Mouse (Mus musculus) heart, embryonic 13.5 days (tissue): ENCODE results near the gene Gtf2ird1. TPM values are rescaled to one million over a fixed set of nuclear protein-coding genes. Genes with fewer than 3 reads are reported as not detected.

Source experiments
- ATAC-seq: fragments of 200-750 bp; cut with Nextera tagmentation; 2 replicates; pipeline ENCODE4 v1.8.0; 2017; ENCODE audit warnings: moderate TSS enrichment; ENCODE audit not compliant: insufficient number of reproducible peaks, low FRiP score, low TSS enrichment; ENCODE audit errors: extremely low read depth
- H3K27ac ChIP-seq: fragments of 300-500 bp; sonication (generic); replicated peaks from 2 replicates; pipeline ENCODE4 v1.5.1; 2015; ENCODE audit warnings: moderate library complexity, mild to moderate bottlenecking, inconsistent platforms
- H3K27me3 ChIP-seq: fragments of 300-500 bp; sonication (generic); replicated peaks from 2 replicates; pipeline ENCODE4 v1.6.1; 2015; ENCODE audit warnings: mild to moderate bottlenecking, inconsistent platforms
- H3K36me3 ChIP-seq: fragments of 300-500 bp; sonication (generic); 2 replicates; pipeline ENCODE4 v1.6.1; 2015; ENCODE audit warnings: mild to moderate bottlenecking, inconsistent platforms
- H3K4me1 ChIP-seq: fragments of 300-500 bp; sonication (generic); 2 replicates; pipeline ENCODE4 v1.6.1; 2015; ENCODE audit warnings: inconsistent platforms
- H3K4me2 ChIP-seq: fragments of 300-500 bp; sonication (generic); 2 replicates; pipeline ENCODE4 v1.6.1; 2015; ENCODE audit warnings: inconsistent platforms, mild to moderate bottlenecking, moderate library complexity
- H3K4me3 ChIP-seq: fragments of 300-500 bp; sonication (generic); 2 replicates; pipeline ENCODE4 v1.5.1; 2015; ENCODE audit warnings: moderate library complexity, mild to moderate bottlenecking, inconsistent platforms
- H3K9ac ChIP-seq: fragments of 300-500 bp; sonication (generic); 2 replicates; pipeline ENCODE4 v1.6.1; 2015; ENCODE audit warnings: inconsistent platforms, mild to moderate bottlenecking, moderate library complexity
- H3K9me3 ChIP-seq: fragments of 300-500 bp; sonication (generic); 2 replicates; pipeline ENCODE4 v1.6.1; 2016; ENCODE audit warnings: inconsistent platforms
- WGBS: fragments of 180-500 bp; shearing (Covaris S2); methylation state at CpG from one replicate; pipeline ENCODE4 v1.1.7; 2015; ENCODE audit warnings: mixed read lengths; 5-methylcytosine and 5-hydroxymethylcytosine counted together
- polyA plus RNA-seq: library from polyadenylated mRNA; unstranded; fragments of >200 nt; fragmentation: Nextera tagmentation; extraction: Ambion mirVana; gene quantifications from 2 replicates; pipeline ENCODE4 v1.2.1, GENCODE M21; 2015

Gtf2ird1 gene
- polyA plus RNA-seq, 1 experiment from 2014 or later, result 53.4 TPM

GRCm38 (mm10) chr5:134442066-134442465, 14.4 kb downstream of the Gtf2ird1 start:
- ATAC-seq, result no peak
- Histone ChIP-seq H3K27ac (peak overlapping the region; percentile 79; the same call in 1 of the 2 replicates), H3K4me3 (no peak overlapping the region), H3K9me3 (0 out of 2 replicates have a peak, but pooled peaks cover 7% of the 10 kb centered on the region), H3K4me1 (peaks cover 81% of the 10 kb centered on the region), H3K9ac (no peak overlapping the region), H3K36me3 (peaks cover 35% of the 10 kb centered on the region), H3K4me2 (no peak overlapping the region), H3K27me3 (no peaks in the 10 kb centered on the region)
- WGBS, result 82% methylated on average over 3 of the region's 3 CpGs

DNA sequence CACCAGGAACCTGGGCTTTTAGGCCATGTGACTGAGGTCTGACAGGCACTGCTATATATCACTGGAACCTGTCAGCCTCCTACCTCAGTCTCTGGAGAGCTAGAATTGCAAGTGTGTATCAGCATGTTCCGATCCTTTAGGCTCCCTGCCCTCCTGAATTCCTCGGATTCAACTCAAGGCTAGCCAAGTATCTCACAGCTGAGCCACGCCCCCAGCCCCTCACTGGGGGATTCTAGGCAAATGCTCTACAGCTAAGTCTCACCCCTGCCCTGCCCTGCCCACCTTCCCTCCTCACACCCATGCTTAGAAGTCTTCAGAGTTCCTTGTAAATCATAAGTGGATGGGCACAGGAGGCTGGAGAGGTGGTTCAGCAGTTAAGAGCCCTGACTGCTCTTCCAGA, 15.4 kb downstream of the Gtf2ird1 start:
- Histone ChIP-seq H3K9ac (0 out of 2 replicates have a peak overlapping the region, but pooled peaks have one; percentile 2), H3K27me3 (no peaks in the 10 kb centered on the region), H3K4me3 (no peak overlapping the region), H3K4me2 (no peak overlapping the region; the same call in 1 of the 2 replicates), H3K4me1 (peaks cover 84% of the 10 kb centered on the region), H3K27ac (peak overlapping the region; percentile 79), H3K9me3 (0 out of 2 replicates have a peak, but pooled peaks cover 7% of the 10 kb centered on the region), H3K36me3 (peaks cover 31% of the 10 kb centered on the region)
- 39% methylated on average over 3 of the region's 3 CpGs for WGBS
- ATAC-seq, result no peak

DNA sequence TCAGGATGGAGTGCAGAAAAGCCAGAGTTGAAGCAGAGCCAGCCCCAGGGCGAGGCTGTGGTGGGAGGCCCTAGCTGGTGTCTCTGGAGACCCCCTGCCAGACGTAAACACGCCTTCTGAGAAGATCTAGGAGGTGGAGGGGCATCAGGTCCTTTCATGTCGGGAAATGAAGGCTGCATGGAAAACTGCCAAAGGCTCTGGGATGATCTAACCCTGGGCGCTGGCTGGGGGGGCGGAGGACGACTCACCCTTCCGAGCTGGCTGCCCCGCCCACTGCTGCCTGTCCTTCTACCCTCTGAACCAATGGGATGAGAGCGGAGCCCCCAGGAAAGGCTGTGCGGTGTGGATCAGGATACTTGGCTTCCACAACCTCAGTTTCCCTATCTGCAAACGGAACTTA, 16.4 kb downstream of the Gtf2ird1 start:
- H3K4me1 ChIP-seq, result peaks cover 82% of the 10 kb centered on the region
- peaks cover 31% of the 10 kb centered on the region for H3K36me3 ChIP-seq
- peak overlapping the region; percentile 79 for H3K27ac ChIP-seq
- 42% methylated on average over 12 of the region's 12 CpGs for WGBS
- H3K9ac ChIP-seq, result no peak overlapping the region
- H3K9me3 ChIP-seq, result 0 out of 2 replicates have a peak, but pooled peaks cover 7% of the 10 kb centered on the region
- no peaks in the 10 kb centered on the region for H3K27me3 ChIP-seq
- H3K4me3 ChIP-seq, result peak overlapping the region; percentile 10; the same call in 1 of the 2 replicates
- peak overlapping the region; percentile 47 for H3K4me2 ChIP-seq
- peak; percentile 35; the same call in 1 of the 2 replicates for ATAC-seq

- Histone ChIP-seq H3K4me1 (peaks cover 78% of the 10 kb centered on the region), H3K4me2 (no peak overlapping the region), H3K9me3 (0 out of 2 replicates have a peak, but pooled peaks cover 7% of the 10 kb centered on the region), H3K27me3 (no peaks in the 10 kb centered on the region), H3K9ac (no peak overlapping the region), H3K36me3 (peaks cover 30% of the 10 kb centered on the region), H3K4me3 (no peak overlapping the region), H3K27ac (peak overlapping the region; percentile 79)
- 91% methylated on average over 7 of the region's 7 CpGs for WGBS
- ATAC-seq, result no peak
Measured at GRCm38 (mm10) chr5:134439481-134439880, 17.0 kb downstream of the Gtf2ird1 start.

DNA sequence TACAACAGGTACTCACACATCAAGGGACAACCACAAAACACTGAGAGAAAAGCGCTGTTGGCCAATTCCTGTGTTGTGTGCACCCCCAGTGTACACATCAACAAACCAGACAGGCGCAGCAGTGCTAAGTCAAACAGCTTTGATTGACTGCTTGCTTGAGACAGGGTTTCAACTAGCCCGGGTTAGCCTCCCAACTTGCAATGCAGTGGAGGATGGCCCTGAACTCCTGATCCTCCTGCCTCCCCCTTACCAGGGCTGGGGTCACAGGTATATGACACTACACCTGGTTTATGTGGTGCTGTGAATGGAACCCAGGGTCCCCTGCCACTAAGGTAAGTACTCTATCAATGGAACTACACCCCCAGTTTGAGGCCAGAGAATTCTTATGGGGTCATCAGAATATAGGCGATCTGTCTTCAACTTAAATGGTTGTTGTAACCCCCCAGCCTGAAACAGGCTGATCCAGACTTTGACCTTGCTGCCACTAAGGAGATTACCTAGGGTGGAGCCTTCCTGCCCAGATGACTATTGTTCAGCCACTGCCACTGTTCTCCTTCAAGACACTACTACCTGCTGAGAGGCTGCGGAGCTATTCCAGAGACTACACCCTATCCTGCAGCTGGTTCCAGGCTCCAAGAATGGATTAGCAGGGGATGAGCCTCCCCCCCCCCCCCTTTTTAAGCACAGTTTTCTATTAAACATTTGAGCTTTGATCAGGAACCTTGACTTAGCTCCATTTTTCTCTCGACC, 17.7 kb downstream of the Gtf2ird1 start:
- H3K4me2 ChIP-seq, result no peak overlapping the region
- WGBS, result 92% methylated on average over 6 of the region's 6 CpGs
- 0 out of 2 replicates have a peak overlapping the region, but pooled peaks have one; percentile 1 for H3K27ac ChIP-seq
- H3K27me3 ChIP-seq, result no peaks in the 10 kb centered on the region
- H3K36me3 ChIP-seq, result peaks cover 24% of the 10 kb centered on the region
- no peak for ATAC-seq
- 0 out of 2 replicates have a peak, but pooled peaks cover 5% of the 10 kb centered on the region for H3K9me3 ChIP-seq
- peaks cover 80% of the 10 kb centered on the region for H3K4me1 ChIP-seq
- H3K4me3 ChIP-seq, result no peak overlapping the region
- H3K9ac ChIP-seq, result no peak overlapping the region

- Histone ChIP-seq H3K27me3 (no peaks in the 10 kb centered on the region), H3K36me3 (peaks cover 11% of the 10 kb centered on the region), H3K9me3 (no peaks in the 10 kb centered on the region), H3K4me2 (no peak overlapping the region), H3K27ac (peak overlapping the region; percentile 95), H3K9ac (no peak overlapping the region), H3K4me1 (peaks cover 94% of the 10 kb centered on the region), H3K4me3 (no peak overlapping the region)
- ATAC-seq, result peak; percentile 22; the same call in 1 of the 2 replicates
- 55% methylated on average over 14 of the region's 14 CpGs for WGBS
Measured at GRCm38 (mm10) chr5:134437459-134437827, 19.1 kb downstream of the Gtf2ird1 start.

DNA sequence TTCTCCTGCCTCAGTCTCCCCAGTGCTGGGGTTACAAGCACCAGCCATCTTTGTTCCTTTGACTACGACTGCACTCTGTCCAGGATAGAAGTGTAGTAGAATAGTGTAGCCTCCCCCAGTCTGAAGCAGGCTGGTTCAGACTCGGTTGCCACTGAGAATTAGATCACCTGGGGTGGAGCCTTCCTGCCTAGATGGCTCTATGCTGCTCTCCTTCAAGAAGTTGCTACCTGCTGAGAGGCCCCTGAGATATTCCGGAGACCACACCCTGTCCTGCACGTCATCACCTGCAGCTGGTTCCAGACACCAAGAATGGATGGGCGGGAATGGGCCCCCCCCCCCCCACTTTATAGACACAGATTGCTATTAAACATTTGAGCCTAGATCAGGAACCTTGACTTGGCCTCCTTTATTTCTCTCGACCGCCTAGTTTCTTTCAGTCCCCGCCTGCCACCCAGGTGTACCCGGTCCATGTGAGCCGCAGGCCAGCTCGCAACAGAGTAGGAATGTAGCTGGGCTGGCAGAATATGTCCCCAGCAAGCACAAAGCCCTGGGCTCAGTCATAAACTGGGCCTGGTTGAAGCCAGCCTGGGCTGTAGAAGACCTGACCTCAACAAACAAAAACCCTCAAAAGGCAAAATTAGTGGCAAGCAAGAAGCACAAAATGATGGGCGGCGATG, 19.6 kb downstream of the Gtf2ird1 start:
- peak overlapping the region; percentile 65; the same call in 1 of the 2 replicates for H3K9ac ChIP-seq
- peaks cover 89% of the 10 kb centered on the region for H3K4me1 ChIP-seq
- peak overlapping the region; percentile 95 for H3K27ac ChIP-seq
- no peak overlapping the region for H3K4me2 ChIP-seq
- no peaks in the 10 kb centered on the region for H3K9me3 ChIP-seq
- H3K27me3 ChIP-seq, result no peaks in the 10 kb centered on the region
- WGBS, result 78% methylated on average over 13 of the region's 13 CpGs
- H3K36me3 ChIP-seq, result 0 out of 2 replicates have a peak, but pooled peaks cover 6% of the 10 kb centered on the region
- no peak overlapping the region for H3K4me3 ChIP-seq
- ATAC-seq, result no peak

GRCm38 (mm10) chr5:134435836-134436331, 20.6 kb downstream of the Gtf2ird1 start:
- Histone ChIP-seq H3K9me3 (no peaks in the 10 kb centered on the region), H3K9ac (peak overlapping the region; percentile 65), H3K4me2 (peak overlapping the region; percentile 31), H3K4me3 (no peak overlapping the region), H3K36me3 (0 out of 2 replicates have a peak, but pooled peaks cover 6% of the 10 kb centered on the region), H3K27me3 (no peaks in the 10 kb centered on the region), H3K27ac (peak overlapping the region; percentile 95), H3K4me1 (peaks cover 82% of the 10 kb centered on the region)
- WGBS, result 22% methylated on average over 12 of the region's 12 CpGs
- ATAC-seq, result 0 out of 2 replicates have a peak, but pooled peaks have one; percentile 6

DNA sequence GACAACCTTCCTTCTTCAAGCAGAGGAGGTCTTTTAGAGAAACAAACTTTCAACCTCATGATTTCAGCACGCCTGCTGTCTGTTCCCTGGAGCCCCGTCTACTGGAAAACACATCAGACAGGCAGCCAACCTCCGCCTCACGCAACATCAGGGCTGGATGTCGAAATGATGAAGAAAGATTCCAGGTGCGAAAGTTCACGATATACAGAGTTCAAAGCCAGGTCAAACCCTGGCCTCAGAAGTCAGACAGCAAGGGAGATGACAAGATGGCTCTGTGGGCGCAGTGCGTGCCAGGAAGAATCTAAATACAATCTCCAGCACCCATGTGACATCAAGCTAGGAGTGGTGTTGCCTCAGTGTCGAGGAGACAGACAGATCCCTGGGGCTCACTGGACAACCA, 23.4 kb downstream of the Gtf2ird1 start:
- Histone ChIP-seq H3K4me1 (peaks cover 66% of the 10 kb centered on the region), H3K27ac (peak overlapping the region; percentile 59), H3K9ac (peak overlapping the region; percentile 63), H3K27me3 (no peaks in the 10 kb centered on the region), H3K4me2 (no peak overlapping the region; the same call in 1 of the 2 replicates), H3K36me3 (peaks cover 8% of the 10 kb centered on the region), H3K9me3 (no peaks in the 10 kb centered on the region), H3K4me3 (no peak overlapping the region)
- no peak for ATAC-seq
- 38% methylated on average over 10 of the region's 10 CpGs for WGBS

DNA sequence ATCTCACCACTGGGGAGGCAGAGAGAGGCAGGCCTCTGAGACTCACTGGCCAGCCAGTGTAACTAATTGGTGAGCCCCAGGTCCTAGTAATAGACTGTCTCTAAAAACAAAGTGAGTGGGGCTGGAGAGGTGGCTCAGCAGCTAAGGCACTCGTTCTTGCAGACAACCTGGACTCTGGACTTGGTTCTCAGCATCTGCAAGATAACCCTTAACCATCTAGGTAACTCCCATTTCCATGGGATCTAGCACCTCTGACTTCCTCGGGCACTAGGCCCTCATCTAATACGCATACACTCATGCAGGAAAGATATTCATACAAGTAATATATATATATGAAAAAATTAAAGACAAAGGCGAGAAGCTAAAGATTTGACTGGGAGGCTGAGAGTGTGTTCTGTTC, 26.4 kb downstream of the Gtf2ird1 start:
- ATAC-seq, result no peak
- H3K36me3 ChIP-seq, result peaks cover 12% of the 10 kb centered on the region
- no peaks in the 10 kb centered on the region for H3K9me3 ChIP-seq
- peaks cover 45% of the 10 kb centered on the region for H3K4me1 ChIP-seq
- H3K27ac ChIP-seq, result no peak overlapping the region
- no peak overlapping the region for H3K4me2 ChIP-seq
- H3K4me3 ChIP-seq, result no peak overlapping the region
- no peaks in the 10 kb centered on the region for H3K27me3 ChIP-seq
- H3K9ac ChIP-seq, result no peak overlapping the region
- whole genome bisulfite sequencing, result 73% methylated on average over 4 of the region's 4 CpGs

DNA sequence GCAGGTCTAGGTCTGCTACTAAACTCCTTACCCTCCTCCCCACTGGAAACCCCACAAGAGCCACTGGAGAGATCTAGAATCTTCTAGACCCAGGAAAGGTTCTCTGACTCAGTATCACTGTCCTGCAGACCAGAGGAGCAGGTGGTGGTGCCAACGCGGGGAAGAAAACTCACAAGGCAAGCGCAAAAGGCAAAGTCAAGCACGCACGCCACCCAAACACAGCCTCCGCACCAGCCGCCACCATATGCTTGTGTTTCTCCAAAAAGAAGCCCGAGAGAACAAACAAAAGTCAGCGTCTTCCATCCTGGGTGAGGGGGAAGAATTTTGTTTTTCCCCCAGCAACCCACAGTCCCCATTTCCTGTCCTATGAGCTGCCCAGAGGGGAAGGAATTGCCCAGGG, 28.9 kb downstream of the Gtf2ird1 start:
- no peak overlapping the region for H3K4me2 ChIP-seq
- no peak overlapping the region for H3K27ac ChIP-seq
- no peaks in the 10 kb centered on the region for H3K27me3 ChIP-seq
- H3K9ac ChIP-seq, result no peak overlapping the region
- peaks cover 26% of the 10 kb centered on the region for H3K36me3 ChIP-seq
- H3K4me1 ChIP-seq, result peaks cover 34% of the 10 kb centered on the region
- 88% methylated on average over 9 of the region's 9 CpGs for WGBS
- ATAC-seq, result no peak
- no peak overlapping the region for H3K4me3 ChIP-seq
- no peaks in the 10 kb centered on the region for H3K9me3 ChIP-seq
